Mouse (Mus musculus) cortical plate, adult 2 months (tissue): Measurements from ENCODE around the gene Zfp738.

Source experiments
- CTCF ChIP-seq: fragments of 200-500 bp; IDR thresholded peaks from 2 replicates; pipeline ENCODE4 v1.5.1; 2011; ENCODE audit warnings: mild to moderate bottlenecking, control low read depth, low read length; ENCODE audit not compliant: insufficient read depth; ENCODE audit errors: extremely low read depth
- POLR2A ChIP-seq: fragments of 200-500 bp; IDR thresholded peaks from 2 replicates; pipeline ENCODE4 v1.6.1; 2011; ENCODE audit warnings: mild to moderate bottlenecking, low read length, control low read depth; ENCODE audit not compliant: insufficient read depth; ENCODE audit errors: extremely low read depth

- no peak for TF ChIP-seq CTCF
- no peak for TF ChIP-seq POLR2A
Observed at GRCm38 (mm10) chr13:67728106-67728505, 41.2 kb upstream of the Zfp738 start.
